Mouse (Mus musculus): Measurements from ENCODE around the gene Nup85. TPM values are rescaled to one million over a fixed set of nuclear protein-coding genes. Genes with fewer than 3 reads are reported as not detected.
A peak's percentile ranks its signal among the peaks of the same experiment; 100 is the strongest.

The Nup85 gene
- polyA plus RNA-seq, 1 experiment from 2014 or later = 134 TPM

DNA sequence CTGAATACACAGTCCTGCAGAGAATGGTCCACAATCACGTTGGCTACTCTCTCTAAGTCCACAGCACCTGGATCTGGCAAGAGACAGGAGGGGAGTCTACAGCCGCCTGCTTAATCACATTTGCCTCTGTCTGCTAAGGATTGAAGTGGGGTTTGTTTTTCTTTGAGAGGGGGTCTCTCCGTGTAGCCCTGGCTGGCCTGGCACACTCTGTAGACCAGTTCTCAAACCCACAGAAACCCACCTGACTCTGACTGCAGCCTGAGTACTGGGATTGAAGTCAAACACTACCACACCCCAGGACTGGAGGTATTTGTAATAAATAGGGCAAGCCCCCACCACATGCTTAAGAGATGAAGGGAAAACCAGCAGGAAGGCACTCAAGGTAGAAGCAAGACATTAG is 45.3 kb downstream of the Nup85 start:
- peaks cover 22% of the 10 kb centered on the region for H3K4me1 ChIP-seq (ENCODE audit: control insufficient read depth, insufficient read depth, low read length)

DNA sequence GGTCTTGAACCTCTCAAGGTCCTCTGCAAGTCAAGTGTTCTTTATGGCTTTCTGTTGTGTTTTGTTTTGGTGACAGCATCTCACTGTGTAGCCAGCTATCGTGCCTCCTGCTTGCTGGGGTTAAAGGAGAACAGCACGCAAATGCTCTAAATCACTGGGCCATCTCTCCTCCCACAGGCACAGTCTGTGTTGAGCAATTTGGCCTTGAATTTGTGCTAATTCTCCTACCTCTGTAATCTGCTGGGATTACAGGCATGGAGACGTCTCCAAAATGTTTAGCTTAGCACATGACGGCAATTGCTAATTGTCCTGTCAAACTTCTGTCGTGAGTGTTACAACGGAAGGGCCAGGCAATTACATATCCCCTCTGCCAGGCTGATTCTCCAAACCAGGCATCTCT is 46.9 kb downstream of the Nup85 start:
- ATAC-seq = no peak
- peak overlapping the region; percentile 80; the same call in 1 of the 2 replicates for H3K9ac ChIP-seq (ENCODE audit: low read depth, low read length)
- peaks cover 12% of the 10 kb centered on the region for H3K36me3 ChIP-seq (ENCODE audit: control insufficient read depth, insufficient read depth, low read length)
- 66% methylated on average over 6 of the region's 6 CpGs for WGBS
- 0 out of 2 replicates have a peak overlapping the region, but pooled peaks have one; percentile 96 for H3K27ac ChIP-seq (ENCODE audit: low read length)
- no peaks in the 10 kb centered on the region for H3K27me3 ChIP-seq (replicated peaks; ENCODE audit: control insufficient read depth, insufficient read depth, low read length)
- H3K4me3 ChIP-seq (ENCODE audit: low read length) = no peak overlapping the region
- peaks cover 15% of the 10 kb centered on the region for H3K4me1 ChIP-seq (ENCODE audit: control insufficient read depth, insufficient read depth, low read length)
- no peaks in the 10 kb centered on the region for H3K9me3 ChIP-seq (ENCODE audit: control insufficient read depth, low read length)
- H3K4me2 ChIP-seq (ENCODE audit: low read depth, low read length) = no peak overlapping the region

More for the DNA sequence above, 45.3 kb downstream of the Nup85 start:
- 67% methylated on average over 3 of the region's 3 CpGs for WGBS
- no peaks in the 10 kb centered on the region for H3K9me3 ChIP-seq (ENCODE audit: control insufficient read depth, low read length)
- H3K36me3 ChIP-seq (ENCODE audit: control insufficient read depth, insufficient read depth, low read length) = peaks cover 16% of the 10 kb centered on the region
- no peaks in the 10 kb centered on the region for H3K27me3 ChIP-seq (replicated peaks; ENCODE audit: control insufficient read depth, insufficient read depth, low read length)
- no peak overlapping the region for H3K4me2 ChIP-seq (ENCODE audit: low read depth, low read length)
- no peak overlapping the region for H3K9ac ChIP-seq (ENCODE audit: low read depth, low read length)
- no peak overlapping the region for H3K4me3 ChIP-seq (ENCODE audit: low read length)
- no peak for ATAC-seq
- H3K27ac ChIP-seq (ENCODE audit: low read length) = no peak overlapping the region

DNA sequence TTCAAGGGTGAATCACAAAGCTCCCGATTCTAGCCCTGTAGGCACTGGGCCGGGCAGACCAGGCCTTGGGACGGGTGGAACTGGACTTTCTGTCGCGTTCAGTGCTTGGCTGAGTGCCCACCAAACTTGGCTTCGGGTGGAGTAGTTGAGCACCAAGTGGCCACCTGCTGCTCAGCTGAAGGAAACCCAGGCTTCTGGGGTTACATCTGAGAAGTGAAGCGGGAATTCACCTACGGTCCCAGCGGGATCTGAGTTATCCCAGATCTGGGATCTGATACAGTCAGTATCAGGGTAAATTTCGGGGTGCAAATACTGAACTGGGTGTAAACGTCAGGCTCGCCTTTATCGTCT is 47.8 kb downstream of the Nup85 start:
- ATAC-seq = peak; percentile 37
- peak overlapping the region; percentile 69 for H3K4me3 ChIP-seq (ENCODE audit: low read length)
- peak overlapping the region; percentile 80 for H3K9ac ChIP-seq (ENCODE audit: low read depth, low read length)
- H3K27me3 ChIP-seq (replicated peaks; ENCODE audit: control insufficient read depth, insufficient read depth, low read length) = no peaks in the 10 kb centered on the region
- H3K4me1 ChIP-seq (ENCODE audit: control insufficient read depth, insufficient read depth, low read length) = peaks cover 15% of the 10 kb centered on the region
- no peaks in the 10 kb centered on the region for H3K9me3 ChIP-seq (ENCODE audit: control insufficient read depth, low read length)
- peak overlapping the region; percentile 96 for H3K27ac ChIP-seq (ENCODE audit: low read length)
- H3K4me2 ChIP-seq (ENCODE audit: low read depth, low read length) = peak overlapping the region; percentile 90
- H3K36me3 ChIP-seq (ENCODE audit: control insufficient read depth, insufficient read depth, low read length) = peaks cover 6% of the 10 kb centered on the region
- WGBS = 2% methylated on average over 13 of the region's 13 CpGs

DNA sequence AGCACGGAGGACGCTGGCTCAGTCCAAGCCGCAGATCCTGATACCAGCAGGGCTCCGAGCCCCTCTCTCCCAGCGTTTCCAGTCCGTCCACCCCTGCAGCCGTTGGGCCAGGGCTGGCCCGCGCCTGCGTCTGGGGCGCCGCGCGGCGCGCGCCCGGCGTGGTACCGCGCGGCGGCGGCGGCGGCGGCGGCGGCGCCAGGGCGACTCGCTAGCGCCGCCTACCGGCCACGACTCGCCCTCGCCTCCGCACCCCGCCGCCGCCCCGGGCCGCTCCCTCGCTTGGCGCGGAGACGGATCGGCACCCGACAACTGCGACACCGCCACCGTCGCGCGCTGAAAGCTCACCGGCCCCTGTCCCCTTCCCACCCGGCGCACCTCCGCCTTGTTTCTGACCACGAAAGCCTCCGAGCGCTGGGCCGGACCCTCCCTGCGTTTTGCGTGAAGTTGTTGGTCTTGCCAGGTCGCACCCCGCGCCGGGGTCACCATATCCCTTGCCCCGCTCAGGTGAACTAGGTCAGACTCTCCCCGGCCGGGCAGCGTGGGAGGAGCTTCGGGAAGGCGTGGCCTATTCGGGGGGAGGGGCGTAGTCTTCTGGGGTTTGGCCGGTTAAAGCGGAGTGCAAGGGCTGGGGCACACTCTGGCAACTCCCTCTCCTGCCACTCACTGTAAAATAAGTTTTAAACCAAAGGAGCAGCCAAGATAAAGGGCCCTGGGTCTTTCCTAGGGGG is 48.3 kb downstream of the Nup85 start, which contains the start of gene Mif4gd:
Gene Mif4gd (minus strand): TSS at position 560 of the 728 bp plus-strand sequence.
- under 1% methylated on average over 79 of the region's 80 CpGs for WGBS
- Histone ChIP-seq H3K4me3 (ENCODE audit: low read length) (peak within 1 kb of the TSS; percentile 69), H3K9me3 (ENCODE audit: control insufficient read depth, low read length) (no peaks in the 10 kb centered on the region), H3K36me3 (ENCODE audit: control insufficient read depth, insufficient read depth, low read length) (peaks cover 2% of the 10 kb centered on the region), H3K9ac (ENCODE audit: low read depth, low read length) (peak within 1 kb of the TSS; percentile 80), H3K4me2 (ENCODE audit: low read depth, low read length) (peak within 1 kb of the TSS; percentile 90), H3K27ac (ENCODE audit: low read length) (peak within 1 kb of the TSS; percentile 96), H3K27me3 (replicated peaks; ENCODE audit: control insufficient read depth, insufficient read depth, low read length) (no peaks in the 10 kb centered on the region), H3K4me1 (ENCODE audit: control insufficient read depth, insufficient read depth, low read length) (peaks cover 15% of the 10 kb centered on the region)
- peak; percentile 92 for ATAC-seq

DNA sequence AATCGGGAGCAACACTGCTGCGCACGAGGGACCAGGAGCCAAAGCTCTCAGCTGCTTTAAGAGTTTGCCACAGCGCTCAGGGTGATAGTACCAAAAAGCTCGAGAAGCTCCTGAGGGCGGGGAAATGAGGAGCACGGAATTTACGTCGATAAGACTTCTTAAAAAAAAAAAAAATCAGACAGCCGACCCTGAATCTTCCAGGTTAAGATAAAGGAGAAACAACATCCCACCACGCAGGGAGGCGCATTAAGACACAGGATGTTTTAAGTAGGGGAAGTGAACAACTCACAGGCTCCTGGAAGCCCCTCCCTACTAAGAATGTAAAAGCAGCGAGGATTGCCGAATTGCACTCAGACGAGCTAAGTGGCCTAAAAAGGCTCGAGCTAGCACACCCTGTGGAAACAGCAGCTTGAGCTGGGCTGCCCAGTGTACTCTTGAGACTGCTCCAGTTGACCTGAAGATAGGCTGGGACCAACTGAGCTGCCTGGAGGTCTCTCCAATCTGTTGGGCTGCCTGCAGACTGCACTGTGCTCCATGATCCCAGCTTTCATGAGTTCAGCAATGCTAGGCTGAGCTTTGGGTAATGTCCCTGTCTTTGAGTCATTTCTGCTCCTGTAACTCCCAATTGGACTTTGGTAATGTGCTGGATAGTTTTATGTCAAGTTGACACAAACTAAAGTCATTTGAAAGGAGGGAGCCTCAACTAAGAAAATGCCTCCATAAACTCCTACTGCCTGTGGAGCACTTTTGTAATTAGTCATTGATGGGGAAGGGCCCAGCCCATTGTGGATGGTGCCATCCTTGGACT is 49.1 kb downstream of the Nup85 start:
- Histone ChIP-seq H3K4me2 (ENCODE audit: low read depth, low read length) (peak overlapping the region; percentile 90), H3K9ac (ENCODE audit: low read depth, low read length) (peak overlapping the region; percentile 80), H3K27me3 (replicated peaks; ENCODE audit: control insufficient read depth, insufficient read depth, low read length) (no peaks in the 10 kb centered on the region), H3K4me1 (ENCODE audit: control insufficient read depth, insufficient read depth, low read length) (peaks cover 15% of the 10 kb centered on the region), H3K27ac (ENCODE audit: low read length) (peak overlapping the region; percentile 96), H3K4me3 (ENCODE audit: low read length) (peak overlapping the region; percentile 69), H3K9me3 (ENCODE audit: control insufficient read depth, low read length) (no peaks in the 10 kb centered on the region), H3K36me3 (ENCODE audit: control insufficient read depth, insufficient read depth, low read length) (peaks cover 2% of the 10 kb centered on the region; the same call in 1 of the 2 replicates)
- peak; percentile 3; the same call in 1 of the 2 replicates for ATAC-seq
- WGBS = under 1% methylated on average over 16 of the region's 16 CpGs

DNA sequence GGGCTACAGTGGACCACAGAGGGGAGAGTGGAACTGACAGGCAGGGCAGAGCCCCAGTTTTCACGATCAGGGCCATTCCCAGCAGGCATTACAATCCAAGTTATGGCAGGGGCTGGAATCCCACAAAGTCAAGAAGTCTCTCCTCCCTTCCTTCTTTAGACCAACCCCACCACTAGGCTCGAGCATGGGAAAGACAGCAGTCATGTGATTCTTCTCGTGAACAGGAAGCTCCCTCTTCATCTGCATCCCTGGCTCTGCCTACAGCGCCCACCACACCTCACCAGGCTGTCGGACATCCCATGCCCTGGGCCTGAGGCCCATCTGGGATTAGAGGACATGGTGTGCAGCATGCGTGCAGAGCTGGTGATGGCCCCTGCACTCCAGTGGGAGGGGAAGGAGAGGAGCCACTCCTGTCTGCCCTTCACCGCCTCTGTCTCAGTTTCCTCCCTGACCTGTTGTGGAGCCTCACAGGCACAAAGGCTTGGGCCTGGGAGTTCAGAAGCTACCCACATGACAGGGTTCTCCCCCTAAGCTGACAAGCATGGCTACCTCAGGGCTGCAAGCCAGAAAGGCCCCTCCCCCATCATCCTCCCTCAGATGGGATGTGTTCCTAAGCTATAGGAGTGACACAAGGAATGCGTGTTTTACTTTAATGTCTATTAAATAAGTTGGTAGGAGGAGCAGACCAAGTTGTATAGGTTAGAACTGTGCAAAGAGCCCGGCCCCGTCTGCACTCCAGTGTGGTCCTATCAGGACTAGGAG is 50.3 kb downstream of the Nup85 start:
- no peak for ATAC-seq
- no peak overlapping the region for H3K4me3 ChIP-seq (ENCODE audit: low read length)
- 85% methylated on average over 10 of the region's 10 CpGs for WGBS
- H3K4me2 ChIP-seq (ENCODE audit: low read depth, low read length) = no peak overlapping the region
- no peaks in the 10 kb centered on the region for H3K9me3 ChIP-seq (ENCODE audit: control insufficient read depth, low read length)
- no peaks in the 10 kb centered on the region for H3K36me3 ChIP-seq (ENCODE audit: control insufficient read depth, insufficient read depth, low read length)
- H3K27ac ChIP-seq (ENCODE audit: low read length) = no peak overlapping the region
- H3K9ac ChIP-seq (ENCODE audit: low read depth, low read length) = no peak overlapping the region
- H3K27me3 ChIP-seq (replicated peaks; ENCODE audit: control insufficient read depth, insufficient read depth, low read length) = no peaks in the 10 kb centered on the region
- H3K4me1 ChIP-seq (ENCODE audit: control insufficient read depth, insufficient read depth, low read length) = peaks cover 15% of the 10 kb centered on the region

DNA sequence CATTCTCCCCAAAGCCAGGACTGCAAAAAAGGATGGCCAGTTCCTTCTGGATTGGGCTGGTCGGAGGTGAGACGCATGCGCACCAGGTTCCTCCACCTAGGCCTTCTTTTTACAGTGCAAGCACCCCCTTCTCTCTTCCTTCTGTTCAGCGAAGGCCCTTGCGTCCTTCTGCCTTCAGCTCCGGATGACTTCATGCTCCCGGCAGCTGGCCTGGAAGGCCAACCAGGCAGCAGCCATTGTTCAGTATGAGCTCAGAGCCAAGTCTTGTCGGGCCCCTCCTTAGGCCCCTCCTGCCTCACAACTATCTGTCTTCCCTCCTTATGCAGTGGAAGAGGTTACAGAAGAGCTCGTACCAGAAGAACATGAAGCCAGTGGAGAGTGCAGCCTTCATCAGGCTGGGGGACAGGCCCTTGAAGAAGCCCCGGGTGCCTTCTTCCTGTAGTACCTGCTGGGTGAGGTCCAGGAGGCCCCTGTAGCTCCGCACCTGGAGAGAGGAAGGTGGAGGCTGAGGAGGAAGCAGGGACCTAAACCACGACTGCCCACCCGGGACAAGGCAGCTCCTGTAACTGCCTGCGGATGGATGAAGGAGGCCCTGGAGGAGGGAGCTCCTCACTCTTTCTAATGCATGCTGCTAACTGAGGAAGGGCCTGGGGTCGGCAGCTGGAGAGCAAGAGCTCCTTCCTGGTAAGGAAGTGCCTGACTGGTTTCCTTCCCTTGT is 51.0 kb downstream of the Nup85 start:
- ATAC-seq = no peak
- H3K36me3 ChIP-seq (ENCODE audit: control insufficient read depth, insufficient read depth, low read length) = 0 out of 2 replicates have a peak, but pooled peaks cover 3% of the 10 kb centered on the region
- WGBS = 73% methylated on average over 15 of the region's 15 CpGs

DNA sequence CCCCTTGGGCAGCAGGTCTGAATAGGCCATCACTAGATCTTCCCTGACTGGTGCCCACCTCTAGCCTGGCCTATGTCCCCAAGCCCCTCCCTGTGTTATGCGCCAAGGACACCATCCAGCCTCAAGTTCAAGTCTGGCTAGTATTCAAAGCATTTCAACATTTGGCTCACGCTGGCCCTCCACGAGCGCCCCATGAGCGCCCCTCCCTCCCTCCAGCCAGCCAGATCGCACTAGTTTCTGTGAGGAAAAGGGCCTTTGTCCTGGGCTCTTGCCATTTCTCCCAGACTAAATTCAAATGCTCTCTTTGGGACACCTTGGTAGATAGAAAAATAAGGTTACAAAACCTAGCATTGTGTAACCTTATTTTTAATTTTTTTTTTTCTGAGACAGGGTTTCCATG is 51.6 kb downstream of the Nup85 start:
- peak overlapping the region; percentile 15; the same call in 1 of the 2 replicates for H3K27ac ChIP-seq (ENCODE audit: low read length)
- 90% methylated on average over 6 of the region's 6 CpGs for WGBS

More for the DNA sequence above, 51.0 kb downstream of the Nup85 start:
- H3K4me3 ChIP-seq (ENCODE audit: low read length) = no peak overlapping the region
- peaks cover 15% of the 10 kb centered on the region for H3K4me1 ChIP-seq (ENCODE audit: control insufficient read depth, insufficient read depth, low read length)
- H3K4me2 ChIP-seq (ENCODE audit: low read depth, low read length) = no peak overlapping the region
- peak overlapping the region; percentile 15; the same call in 1 of the 2 replicates for H3K27ac ChIP-seq (ENCODE audit: low read length)
- no peaks in the 10 kb centered on the region for H3K9me3 ChIP-seq (ENCODE audit: control insufficient read depth, low read length)
- H3K9ac ChIP-seq (ENCODE audit: low read depth, low read length) = peak overlapping the region; percentile 49
- no peaks in the 10 kb centered on the region for H3K27me3 ChIP-seq (replicated peaks; ENCODE audit: control insufficient read depth, insufficient read depth, low read length)

More for the DNA sequence above, 51.6 kb downstream of the Nup85 start:
- Histone ChIP-seq H3K4me3 (ENCODE audit: low read length) (no peak overlapping the region), H3K4me2 (ENCODE audit: low read depth, low read length) (no peak overlapping the region), H3K36me3 (ENCODE audit: control insufficient read depth, insufficient read depth, low read length) (peaks cover 7% of the 10 kb centered on the region; the same call in 1 of the 2 replicates), H3K9ac (ENCODE audit: low read depth, low read length) (0 out of 2 replicates have a peak overlapping the region, but pooled peaks have one; percentile 49), H3K4me1 (ENCODE audit: control insufficient read depth, insufficient read depth, low read length) (peaks cover 15% of the 10 kb centered on the region), H3K9me3 (ENCODE audit: control insufficient read depth, low read length) (no peaks in the 10 kb centered on the region), H3K27me3 (replicated peaks; ENCODE audit: control insufficient read depth, insufficient read depth, low read length) (no peaks in the 10 kb centered on the region)
- no peak for ATAC-seq
